Mouse (Mus musculus): ENCODE results near the gene Qrich2. TPM values are rescaled to one million over a fixed set of nuclear protein-coding genes. Genes with fewer than 3 reads are reported as not detected.
"Not testable (repeated sequence)": the region's sequence is repeated elsewhere in the genome, so short reads cannot be mapped to it uniquely, and the experiment has no call there.

Gene Qrich2
- total and polyA plus RNA-seq, 3 experiments, result 0.06 TPM; not detected in 2

- DNase-seq, result no peak
Observed at GRCm38 (mm10) chr11:116430723-116431427, 35.2 kb downstream of the Qrich2 start.

GRCm38 (mm10) chr11:116429862-116430613, 36.0 kb downstream of the Qrich2 start:
- no peak for DNase-seq

GRCm38 (mm10) chr11:116428872-116429859, 36.9 kb downstream of the Qrich2 start:
- DNase-seq, result no peak

GRCm38 (mm10) chr11:116426852-116427575, 39.0 kb downstream of the Qrich2 start:
- DNase-seq, result no peak

GRCm38 (mm10) chr11:116426328-116426727, 39.7 kb downstream of the Qrich2 start:
- DNase-seq, result not testable (repeated sequence)

- DNase-seq, result no peak
Observed at GRCm38 (mm10) chr11:116424621-116425407, 41.2 kb downstream of the Qrich2 start.

GRCm38 (mm10) chr11:116423782-116424620, 42.0 kb downstream of the Qrich2 start:
- DNase-seq, result peak; percentile 24

GRCm38 (mm10) chr11:116423214-116423613, 42.8 kb downstream of the Qrich2 start:
- DNase-seq, result no peak

GRCm38 (mm10) chr11:116422562-116422961, 43.5 kb downstream of the Qrich2 start:
- DNase-seq, result no peak

GRCm38 (mm10) chr11:116421102-116421501, 44.9 kb downstream of the Qrich2 start:
- DNase-seq, result no peak

- no peak for DNase-seq
Observed at GRCm38 (mm10) chr11:116418841-116419462, 47.1 kb downstream of the Qrich2 start.

GRCm38 (mm10) chr11:116418194-116418840, 47.7 kb downstream of the Qrich2 start:
- DNase-seq, result no peak

- no peak for DNase-seq
Observed at GRCm38 (mm10) chr11:116417054-116417453, 49.0 kb downstream of the Qrich2 start.

GRCm38 (mm10) chr11:116416196-116416943, 49.7 kb downstream of the Qrich2 start:
- DNase-seq, result no peak

GRCm38 (mm10) chr11:116413631-116414022, 52.4 kb downstream of the Qrich2 start:
- no peak for DNase-seq

- peak; percentile 91 for DNase-seq
Observed at GRCm38 (mm10) chr11:116412904-116413630, 53.0 kb downstream of the Qrich2 start, which contains the start of gene Rnf157. TSS of gene Rnf157 (minus strand) at chr11:116413032.
